Mouse (Mus musculus): ENCODE data around the gene R3hdm1.

DNA sequence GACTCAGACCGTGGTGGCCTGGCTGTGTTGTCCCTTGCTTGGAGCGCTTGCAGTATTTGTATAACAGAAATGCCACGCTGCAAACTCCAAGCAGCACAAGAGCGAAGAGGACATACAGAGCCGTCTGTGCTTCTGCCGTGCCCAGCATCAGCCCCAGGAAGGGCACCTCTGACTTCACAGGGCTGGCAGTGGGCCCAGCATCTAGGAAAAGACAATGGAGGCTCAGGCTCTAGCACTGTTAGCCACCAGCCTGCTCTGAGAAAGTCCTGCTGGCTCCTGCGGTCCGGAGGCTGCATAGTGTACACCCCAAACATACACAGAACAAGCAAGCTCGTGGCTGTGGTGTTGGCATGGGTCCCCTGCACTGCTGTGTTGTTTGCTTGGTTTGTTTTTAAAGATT lies 182.0 kb downstream of the R3hdm1 start:
- TF ChIP-seq CTCF (IDR thresholded peaks at IDR 0.05; ENCODE audit: borderline replicate concordance, insufficient read depth, low read depth, low read length) = no peak
- TF ChIP-seq POLR2A (IDR thresholded peaks at IDR 0.05; ENCODE audit: borderline replicate concordance, insufficient read depth, low read length) = no peak
